Mouse (Mus musculus) hindbrain, embryonic 14.5 days (tissue): ENCODE measurements around the gene Slc25a17. TPM values are rescaled to one million over a fixed set of nuclear protein-coding genes. Genes with fewer than 3 reads are reported as not detected.

ENCODE experiments used
- ATAC-seq: fragments of 200-750 bp; cut with Nextera tagmentation; 2 replicates; pipeline ENCODE4 v1.8.0; 2017; ENCODE audit warnings: moderate number of reproducible peaks, mild to moderate bottlenecking, moderate TSS enrichment, moderate library complexity; ENCODE audit not compliant: low FRiP score
- DNase-seq: peaks from one replicate; pipeline ENCODE4 v3.0.0-alpha.2; 2015; ENCODE audit warnings: low spot score
- H3K27ac ChIP-seq: fragments of 300-500 bp; sonication (generic); 2 replicates; pipeline ENCODE4 v1.5.1; 2014; ENCODE audit warnings: mild to moderate bottlenecking, moderate library complexity
- H3K27me3 ChIP-seq: fragments of 300-500 bp; sonication (generic); 2 replicates; pipeline ENCODE4 v1.6.1; 2014; ENCODE audit warnings: mild to moderate bottlenecking, low read length, mixed read lengths; ENCODE audit not compliant: control insufficient read depth, insufficient read depth
- H3K36me3 ChIP-seq: fragments of 300-500 bp; sonication (generic); replicated peaks from 2 replicates; pipeline ENCODE4 v1.6.1; 2014; ENCODE audit not compliant: control insufficient read depth, insufficient read depth
- H3K4me1 ChIP-seq: fragments of 300-500 bp; sonication (generic); replicated peaks from 2 replicates; pipeline ENCODE4 v1.6.1; 2014; ENCODE audit warnings: antibody characterized with exemption, low read length, mixed read lengths; ENCODE audit not compliant: control insufficient read depth, insufficient read depth
- H3K4me2 ChIP-seq: fragments of 300-500 bp; sonication (generic); replicated peaks from 2 replicates; pipeline ENCODE4 v1.6.1; 2014; ENCODE audit warnings: mild to moderate bottlenecking, moderate library complexity
- H3K4me3 ChIP-seq: fragments of 300-500 bp; sonication (generic); replicated peaks from 2 replicates; pipeline ENCODE4 v1.5.1; 2014; ENCODE audit warnings: mild to moderate bottlenecking, low read length
- H3K9ac ChIP-seq: fragments of 300-500 bp; sonication (generic); 2 replicates; pipeline ENCODE4 v1.6.1; 2014
- H3K9me3 ChIP-seq: fragments of 300-500 bp; sonication (generic); 2 replicates; pipeline ENCODE4 v1.6.1; 2016; ENCODE audit warnings: low read length; ENCODE audit not compliant: control insufficient read depth
- WGBS: fragments of 180-500 bp; shearing (Covaris S2); extraction: QIAGEN DNeasy Blood & Tissue Kit; methylation state at CpG from one replicate; pipeline ENCODE4 v1.1.7; 2014; 5-methylcytosine and 5-hydroxymethylcytosine counted together
- polyA plus RNA-seq: library from polyadenylated mRNA; unstranded; fragments of >200 nt; fragmentation: Nextera tagmentation; extraction: Ambion mirVana; gene quantifications from 2 replicates; pipeline ENCODE4 v1.2.1, GENCODE M21; 2014

Slc25a17 gene
- polyA plus RNA-seq, 1 experiment from 2014 or later, result 130 TPM

- WGBS, result 82% methylated on average over 2 of the region's 2 CpGs
- no peak for ATAC-seq
- H3K4me3 ChIP-seq, result no peak overlapping the region
- H3K4me2 ChIP-seq, result no peak overlapping the region
- no peaks in the 10 kb centered on the region for H3K9me3 ChIP-seq
- H3K27me3 ChIP-seq, result no peaks in the 10 kb centered on the region
- DNase-seq, result no peak
- no peak overlapping the region for H3K27ac ChIP-seq
- no peak overlapping the region for H3K9ac ChIP-seq
- peaks cover 88% of the 10 kb centered on the region for H3K36me3 ChIP-seq
- no peaks in the 10 kb centered on the region for H3K4me1 ChIP-seq
These were observed 18.2 kb upstream of the Slc25a17 start for GRCm38 (mm10) chr15:81378845-81379244.

GRCm38 (mm10) chr15:81374621-81375020, 14.0 kb upstream of the Slc25a17 start:
- Histone ChIP-seq H3K27ac (no peak overlapping the region), H3K4me1 (no peaks in the 10 kb centered on the region), H3K9ac (no peak overlapping the region), H3K36me3 (peaks cover 86% of the 10 kb centered on the region), H3K4me2 (no peak overlapping the region), H3K27me3 (no peaks in the 10 kb centered on the region), H3K4me3 (no peak overlapping the region), H3K9me3 (no peaks in the 10 kb centered on the region)
- ATAC-seq (no peak), DNase-seq (no peak)
- 95% methylated on average over 11 of the region's 11 CpGs for WGBS

GRCm38 (mm10) chr15:81370356-81370755, 9.7 kb upstream of the Slc25a17 start:
- WGBS, result 75% methylated on average over 1 of the region's 1 CpGs
- Histone ChIP-seq H3K4me2 (no peak overlapping the region), H3K4me3 (no peak overlapping the region), H3K27ac (no peak overlapping the region), H3K4me1 (no peaks in the 10 kb centered on the region), H3K9me3 (no peaks in the 10 kb centered on the region), H3K36me3 (peaks cover 95% of the 10 kb centered on the region), H3K9ac (no peak overlapping the region), H3K27me3 (no peaks in the 10 kb centered on the region)
- no peak for ATAC-seq
- DNase-seq, result no peak

- Histone ChIP-seq H3K36me3 (peaks cover 97% of the 10 kb centered on the region), H3K4me3 (no peak overlapping the region), H3K4me2 (no peak overlapping the region), H3K4me1 (no peaks in the 10 kb centered on the region), H3K9me3 (no peaks in the 10 kb centered on the region), H3K9ac (no peak overlapping the region), H3K27me3 (no peaks in the 10 kb centered on the region), H3K27ac (no peak overlapping the region)
- no peak for DNase-seq
- 100% methylated on average over 1 of the region's 1 CpGs for WGBS
- no peak for ATAC-seq
These were observed 8.0 kb upstream of the Slc25a17 start for GRCm38 (mm10) chr15:81368601-81369000.

- no peaks in the 10 kb centered on the region for H3K9me3 ChIP-seq
- no peak overlapping the region for H3K4me3 ChIP-seq
- H3K9ac ChIP-seq, result no peak overlapping the region
- H3K36me3 ChIP-seq, result peaks cover 89% of the 10 kb centered on the region
- WGBS, result 93% methylated on average over 4 of the region's 4 CpGs
- H3K27me3 ChIP-seq, result no peaks in the 10 kb centered on the region
- no peaks in the 10 kb centered on the region for H3K4me1 ChIP-seq
- DNase-seq (no peak), ATAC-seq (no peak)
- H3K27ac ChIP-seq, result no peak overlapping the region
- no peak overlapping the region for H3K4me2 ChIP-seq
These were observed 5.6 kb upstream of the Slc25a17 start for GRCm38 (mm10) chr15:81366241-81366640.

GRCm38 (mm10) chr15:81365246-81365645, 4.6 kb upstream of the Slc25a17 start:
- H3K27ac ChIP-seq, result no peak overlapping the region
- H3K4me1 ChIP-seq, result 0 out of 2 replicates have a peak, but pooled peaks cover under 1% of the 10 kb centered on the region
- no peak overlapping the region for H3K9ac ChIP-seq
- no peak overlapping the region for H3K4me3 ChIP-seq
- no peaks in the 10 kb centered on the region for H3K9me3 ChIP-seq
- peaks cover 79% of the 10 kb centered on the region for H3K36me3 ChIP-seq
- H3K4me2 ChIP-seq, result no peak overlapping the region
- WGBS, result 97% methylated on average over 8 of the region's 8 CpGs
- DNase-seq (no peak), ATAC-seq (no peak)
- H3K27me3 ChIP-seq, result no peaks in the 10 kb centered on the region

- H3K27ac ChIP-seq, result no peak overlapping the region
- WGBS, result 93% methylated on average over 1 of the region's 1 CpGs
- ATAC-seq (no peak), DNase-seq (no peak)
- H3K4me3 ChIP-seq, result no peak overlapping the region
- no peak overlapping the region for H3K9ac ChIP-seq
- H3K4me1 ChIP-seq, result peaks cover 10% of the 10 kb centered on the region
- no peak overlapping the region for H3K4me2 ChIP-seq
- H3K27me3 ChIP-seq, result no peaks in the 10 kb centered on the region
- H3K9me3 ChIP-seq, result no peaks in the 10 kb centered on the region
- H3K36me3 ChIP-seq, result peaks cover 69% of the 10 kb centered on the region
These were observed 3.7 kb upstream of the Slc25a17 start for GRCm38 (mm10) chr15:81364271-81364670.

GRCm38 (mm10) chr15:81362501-81362900, 1.9 kb upstream of the Slc25a17 start:
- ATAC-seq, result no peak
- no peaks in the 10 kb centered on the region for H3K9me3 ChIP-seq
- H3K4me3 ChIP-seq, result no peak overlapping the region
- peaks cover 52% of the 10 kb centered on the region for H3K36me3 ChIP-seq
- no peak for DNase-seq
- no peak overlapping the region for H3K4me2 ChIP-seq
- H3K9ac ChIP-seq, result no peak overlapping the region
- no peak overlapping the region for H3K27ac ChIP-seq
- WGBS, result 88% methylated on average over 1 of the region's 1 CpGs
- no peaks in the 10 kb centered on the region for H3K27me3 ChIP-seq
- peaks cover 16% of the 10 kb centered on the region for H3K4me1 ChIP-seq

GRCm38 (mm10) chr15:81361417-81362015, 904 bp upstream of the Slc25a17 start:
- DNase-seq, result no peak
- H3K4me3 ChIP-seq, result no peak overlapping the region
- ATAC-seq, result no peak
- H3K9me3 ChIP-seq, result no peaks in the 10 kb centered on the region
- H3K9ac ChIP-seq, result no peak overlapping the region
- H3K27me3 ChIP-seq, result no peaks in the 10 kb centered on the region
- no peak overlapping the region for H3K27ac ChIP-seq
- H3K4me1 ChIP-seq, result peaks cover 21% of the 10 kb centered on the region
- H3K4me2 ChIP-seq, result 0 out of 2 replicates have a peak overlapping the region, but pooled peaks have one; percentile 92
- peaks cover 42% of the 10 kb centered on the region for H3K36me3 ChIP-seq
- 45% methylated on average over 10 of the region's 10 CpGs for WGBS

GRCm38 (mm10) chr15:81361022-81361404, 401 bp upstream of the Slc25a17 start:
- Histone ChIP-seq H3K27ac (peak overlapping the region; percentile 76), H3K9ac (0 out of 2 replicates have a peak overlapping the region, but pooled peaks have one; percentile 8), H3K36me3 (peaks cover 37% of the 10 kb centered on the region), H3K27me3 (no peaks in the 10 kb centered on the region), H3K4me3 (peak overlapping the region; percentile 61), H3K9me3 (no peaks in the 10 kb centered on the region), H3K4me1 (peaks cover 21% of the 10 kb centered on the region), H3K4me2 (peak overlapping the region; percentile 92)
- WGBS, result 44% methylated on average over 6 of the region's 6 CpGs
- ATAC-seq (peak; percentile 61), DNase-seq (no peak)
